Mouse (Mus musculus): ENCODE results near the gene Ms4a7. TPM values are rescaled to one million over a fixed set of nuclear protein-coding genes. Genes with fewer than 3 reads are reported as not detected.

Gene Ms4a7
- polyA plus RNA-seq (2011; ENCODE audit: insufficient read depth, insufficient read length, low replicate concordance, missing spikeins), result 5.3 and 9.6 TPM in 2 replicates

DNA sequence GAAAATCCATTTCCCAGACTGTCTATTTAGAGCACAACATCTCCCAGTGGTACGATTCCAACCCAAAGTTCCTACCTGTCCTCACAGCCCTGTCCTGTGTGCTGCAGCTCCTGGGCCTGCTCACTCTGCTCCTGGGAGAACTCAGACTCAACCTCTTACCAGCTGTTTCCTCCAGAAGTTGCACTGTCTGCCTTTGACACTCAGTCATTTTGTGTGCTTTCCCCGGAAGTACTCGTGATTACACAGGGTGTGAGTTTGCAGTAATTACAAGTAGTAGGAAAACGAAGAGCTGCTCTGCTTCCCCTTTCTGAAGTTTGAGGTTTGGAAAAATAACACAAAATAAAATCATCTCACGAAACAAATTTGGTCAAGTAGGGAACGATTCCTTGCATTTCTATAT is at the start of gene Ms4a7:
Gene Ms4a7, minus strand, starts transcription at position 215 of the 400 bp plus-strand sequence.
- TF ChIP-seq POLR2A (IDR thresholded peaks at IDR 0.05; ENCODE audit: borderline replicate concordance, control insufficient read depth, low read depth, low read length), result no peak
- no peak for TF ChIP-seq CTCF (IDR thresholded peaks at IDR 0.05; ENCODE audit: control insufficient read depth, insufficient read depth, low read length)
- no peak within 1 kb of the TSS for H3K4me3 ChIP-seq (replicated peaks; ENCODE audit: control insufficient read depth, low read depth, low read length)
- WGBS, result 4% methylated on average over 6 of the region's 6 CpGs
- H3K4me1 ChIP-seq (ENCODE audit: control insufficient read depth, insufficient read depth, low read length), result peaks cover 1% of the 10 kb centered on the region; the same call in 1 of the 2 replicates
- H3K27ac ChIP-seq (ENCODE audit: control insufficient read depth, insufficient read depth, low read depth, low read length, poor library complexity), result no peak within 1 kb of the TSS; the same call in 1 of the 2 replicates

DNA sequence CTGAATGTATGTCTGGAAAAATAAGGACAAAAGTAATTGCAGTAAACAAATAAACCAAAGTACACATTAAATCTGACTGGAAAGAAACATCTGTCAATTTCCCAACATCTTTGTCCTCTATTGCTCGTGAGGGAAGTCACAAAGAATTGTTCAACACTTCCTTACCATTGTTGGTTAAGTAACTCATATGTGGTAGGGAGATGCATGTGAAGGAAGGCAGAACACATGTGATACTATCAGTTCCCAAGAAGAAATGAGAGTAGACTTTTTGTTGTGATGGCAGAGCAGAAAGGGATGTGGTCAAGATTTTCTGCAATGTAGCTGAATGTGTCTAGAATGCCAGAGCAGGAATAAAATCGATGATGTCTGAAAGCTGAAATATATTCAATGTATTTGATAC is 40.5 kb upstream of the Ms4a7 start:
- no peaks in the 10 kb centered on the region; the same call in 1 of the 2 replicates for H3K4me1 ChIP-seq (ENCODE audit: control insufficient read depth, insufficient read depth, low read length)
- H3K4me3 ChIP-seq (replicated peaks; ENCODE audit: control insufficient read depth, low read depth, low read length), result no peak overlapping the region
- WGBS, result 26% methylated on average over 2 of the region's 2 CpGs
- no peak for TF ChIP-seq CTCF (IDR thresholded peaks at IDR 0.05; ENCODE audit: control insufficient read depth, insufficient read depth, low read length)
- no peak for TF ChIP-seq POLR2A (IDR thresholded peaks at IDR 0.05; ENCODE audit: borderline replicate concordance, control insufficient read depth, low read depth, low read length)
- H3K27ac ChIP-seq (ENCODE audit: control insufficient read depth, insufficient read depth, low read depth, low read length, poor library complexity), result no peak overlapping the region

DNA sequence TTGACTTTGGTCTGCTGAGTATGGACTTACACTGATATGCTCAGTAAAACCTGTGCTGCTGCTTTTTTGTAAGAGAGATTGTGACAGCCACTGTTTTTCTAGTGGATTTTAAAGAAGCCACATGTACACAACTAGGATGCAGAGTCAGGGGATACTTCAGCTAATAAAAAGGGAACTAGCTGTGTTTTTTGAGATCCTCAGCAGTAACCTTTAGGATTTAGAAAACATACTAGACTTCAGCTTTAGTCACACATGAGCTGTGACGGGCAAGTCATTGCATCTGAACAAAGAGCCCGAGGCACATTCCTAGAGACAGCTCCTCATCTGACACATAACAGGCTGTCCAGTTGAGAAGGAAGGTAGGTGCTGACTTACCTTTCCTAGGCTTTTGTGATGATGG is 39.3 kb upstream of the Ms4a7 start, which contains the start of gene Ms4a4a:
Gene Ms4a4a, plus strand, starts transcription at position 251 of the 400 bp plus-strand sequence.
- 75% methylated on average over 2 of the region's 2 CpGs for WGBS

DNA sequence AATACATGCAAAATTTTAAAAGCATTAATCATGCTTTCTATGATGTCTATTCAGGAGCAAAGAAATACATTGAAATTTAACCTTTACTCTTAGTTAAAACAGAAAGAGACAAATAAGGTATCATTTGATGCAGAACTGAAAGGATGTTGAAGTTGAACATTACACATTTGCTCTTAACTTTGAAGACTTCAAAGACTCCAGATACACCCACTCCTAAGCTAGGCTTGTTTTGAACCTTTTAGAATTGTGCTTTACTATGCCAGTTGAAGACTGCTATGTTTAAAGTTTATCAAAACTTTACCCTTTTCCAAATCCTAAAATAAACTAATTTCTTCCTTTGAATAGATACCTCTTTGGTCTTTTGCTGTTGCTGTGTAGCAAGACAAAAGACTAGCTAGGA is 35.2 kb upstream of the Ms4a7 start:
- Histone ChIP-seq H3K4me3 (replicated peaks; ENCODE audit: control insufficient read depth, low read depth, low read length) (no peak overlapping the region), H3K4me1 (ENCODE audit: control insufficient read depth, insufficient read depth, low read length) (no peaks in the 10 kb centered on the region; the same call in 1 of the 2 replicates), H3K27ac (ENCODE audit: control insufficient read depth, insufficient read depth, low read depth, low read length, poor library complexity) (no peak overlapping the region)
- TF ChIP-seq CTCF (IDR thresholded peaks at IDR 0.05; ENCODE audit: control insufficient read depth, insufficient read depth, low read length) (no peak), POLR2A (IDR thresholded peaks at IDR 0.05; ENCODE audit: borderline replicate concordance, control insufficient read depth, low read depth, low read length) (no peak)

More for the DNA sequence above, 39.3 kb upstream of the Ms4a7 start, which contains the start of gene Ms4a4a:
- Histone ChIP-seq H3K4me1 (ENCODE audit: control insufficient read depth, insufficient read depth, low read length) (no peaks in the 10 kb centered on the region; the same call in 1 of the 2 replicates), H3K4me3 (replicated peaks; ENCODE audit: control insufficient read depth, low read depth, low read length) (no peak within 1 kb of the TSS), H3K27ac (ENCODE audit: control insufficient read depth, insufficient read depth, low read depth, low read length, poor library complexity) (no peak within 1 kb of the TSS)
- no peak for TF ChIP-seq CTCF (IDR thresholded peaks at IDR 0.05; ENCODE audit: control insufficient read depth, insufficient read depth, low read length)
- no peak for TF ChIP-seq POLR2A (IDR thresholded peaks at IDR 0.05; ENCODE audit: borderline replicate concordance, control insufficient read depth, low read depth, low read length)

DNA sequence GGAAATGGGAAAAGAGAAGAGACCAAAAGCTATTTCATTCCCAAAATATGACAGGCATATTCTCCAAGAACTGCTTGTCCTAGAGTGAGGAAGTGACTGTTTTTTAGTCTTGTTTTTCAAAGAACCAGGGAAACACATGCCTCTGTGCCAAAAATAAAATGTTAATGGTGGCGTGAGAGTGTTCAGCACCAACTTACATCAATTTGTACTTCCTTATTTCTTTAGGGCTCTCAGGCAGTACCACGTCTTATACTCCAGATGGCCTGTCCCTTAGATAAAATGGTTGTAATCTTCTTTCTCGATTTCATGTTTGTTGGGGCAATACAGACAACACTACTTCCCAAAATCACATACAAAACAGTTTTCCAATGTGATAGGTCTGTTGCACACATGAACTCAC is 32.4 kb upstream of the Ms4a7 start:
- Histone ChIP-seq H3K27ac (ENCODE audit: control insufficient read depth, insufficient read depth, low read depth, low read length, poor library complexity) (no peak overlapping the region), H3K4me3 (replicated peaks; ENCODE audit: control insufficient read depth, low read depth, low read length) (no peak overlapping the region), H3K4me1 (ENCODE audit: control insufficient read depth, insufficient read depth, low read length) (no peaks in the 10 kb centered on the region; the same call in 1 of the 2 replicates)
- 17% methylated on average over 3 of the region's 3 CpGs for WGBS
- TF ChIP-seq CTCF (IDR thresholded peaks at IDR 0.05; ENCODE audit: control insufficient read depth, insufficient read depth, low read length) (no peak), POLR2A (IDR thresholded peaks at IDR 0.05; ENCODE audit: borderline replicate concordance, control insufficient read depth, low read depth, low read length) (no peak)

DNA sequence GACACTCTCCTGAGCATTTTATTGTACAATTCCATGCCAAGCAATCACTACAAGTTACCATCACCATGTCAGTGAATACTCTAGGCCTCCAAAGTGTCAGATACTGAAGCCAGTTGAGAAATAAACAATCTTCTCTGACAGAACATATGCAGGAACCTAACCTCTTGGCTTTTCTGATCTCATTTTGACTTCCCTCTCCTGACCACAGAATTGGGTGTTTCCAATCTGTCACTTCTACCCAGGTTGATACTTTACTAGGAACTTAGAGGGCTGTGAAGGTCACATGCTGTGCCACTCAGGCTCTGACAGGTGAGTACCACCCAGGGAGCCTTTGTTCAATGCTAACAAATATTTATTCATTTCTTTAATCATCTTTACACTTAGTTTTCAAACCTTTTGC is 26.1 kb upstream of the Ms4a7 start:
- no peak for TF ChIP-seq POLR2A (IDR thresholded peaks at IDR 0.05; ENCODE audit: borderline replicate concordance, control insufficient read depth, low read depth, low read length)
- no peak for TF ChIP-seq CTCF (IDR thresholded peaks at IDR 0.05; ENCODE audit: control insufficient read depth, insufficient read depth, low read length)
- Histone ChIP-seq H3K4me3 (replicated peaks; ENCODE audit: control insufficient read depth, low read depth, low read length) (no peak overlapping the region), H3K27ac (ENCODE audit: control insufficient read depth, insufficient read depth, low read depth, low read length, poor library complexity) (no peak overlapping the region), H3K4me1 (ENCODE audit: control insufficient read depth, insufficient read depth, low read length) (no peaks in the 10 kb centered on the region; the same call in 1 of the 2 replicates)

DNA sequence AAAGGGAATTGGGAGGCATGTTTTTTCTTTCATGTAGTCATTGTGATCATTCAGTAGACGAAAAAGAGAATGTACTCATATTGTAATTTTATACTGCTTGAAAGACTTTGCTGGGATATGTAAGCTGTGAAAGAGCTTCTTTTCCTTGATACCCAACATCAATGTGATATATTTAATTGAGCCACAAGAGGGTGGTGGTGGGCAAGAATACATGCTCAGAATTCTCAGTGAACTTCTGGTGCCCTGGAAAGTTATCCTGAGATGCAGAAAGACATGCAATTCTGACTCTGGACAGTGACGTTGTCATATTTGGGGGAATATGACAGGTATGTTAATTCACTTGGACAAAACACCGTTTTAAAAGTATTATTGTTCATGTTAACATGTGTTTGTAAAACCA is 24.2 kb upstream of the Ms4a7 start:
- WGBS, result 52% methylated on average over 3 of the region's 3 CpGs
- no peak for TF ChIP-seq POLR2A (IDR thresholded peaks at IDR 0.05; ENCODE audit: borderline replicate concordance, control insufficient read depth, low read depth, low read length)
- TF ChIP-seq CTCF (IDR thresholded peaks at IDR 0.05; ENCODE audit: control insufficient read depth, insufficient read depth, low read length), result no peak
- H3K4me3 ChIP-seq (replicated peaks; ENCODE audit: control insufficient read depth, low read depth, low read length), result no peak overlapping the region
- H3K4me1 ChIP-seq (ENCODE audit: control insufficient read depth, insufficient read depth, low read length), result no peaks in the 10 kb centered on the region; the same call in 1 of the 2 replicates
- H3K27ac ChIP-seq (ENCODE audit: control insufficient read depth, insufficient read depth, low read depth, low read length, poor library complexity), result no peak overlapping the region

DNA sequence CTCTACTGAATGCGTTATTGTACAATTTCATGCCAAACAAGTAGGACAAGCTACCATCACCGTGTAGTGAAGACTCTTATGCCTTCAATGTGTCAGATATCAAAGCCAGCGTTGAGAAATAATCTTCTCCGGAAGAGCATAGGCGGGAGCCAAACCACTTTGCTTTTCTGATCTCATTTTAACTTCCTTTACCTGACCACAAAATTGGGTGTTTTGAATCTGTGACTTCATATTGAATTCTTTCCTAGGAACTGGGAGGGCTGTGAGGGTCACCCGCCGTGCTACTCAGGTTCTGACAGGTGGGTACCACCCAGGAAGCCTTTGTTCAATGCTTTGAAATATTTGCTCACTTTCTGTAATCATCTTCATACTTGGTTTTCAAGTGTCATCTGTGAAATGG is 19.8 kb upstream of the Ms4a7 start:
- H3K27ac ChIP-seq (ENCODE audit: control insufficient read depth, insufficient read depth, low read depth, low read length, poor library complexity), result no peak overlapping the region
- H3K4me3 ChIP-seq (replicated peaks; ENCODE audit: control insufficient read depth, low read depth, low read length), result no peak overlapping the region
- H3K4me1 ChIP-seq (ENCODE audit: control insufficient read depth, insufficient read depth, low read length), result no peaks in the 10 kb centered on the region
- WGBS, result 9% methylated on average over 7 of the region's 7 CpGs
- TF ChIP-seq POLR2A (IDR thresholded peaks at IDR 0.05; ENCODE audit: borderline replicate concordance, control insufficient read depth, low read depth, low read length) (no peak), CTCF (IDR thresholded peaks at IDR 0.05; ENCODE audit: control insufficient read depth, insufficient read depth, low read length) (no peak)

DNA sequence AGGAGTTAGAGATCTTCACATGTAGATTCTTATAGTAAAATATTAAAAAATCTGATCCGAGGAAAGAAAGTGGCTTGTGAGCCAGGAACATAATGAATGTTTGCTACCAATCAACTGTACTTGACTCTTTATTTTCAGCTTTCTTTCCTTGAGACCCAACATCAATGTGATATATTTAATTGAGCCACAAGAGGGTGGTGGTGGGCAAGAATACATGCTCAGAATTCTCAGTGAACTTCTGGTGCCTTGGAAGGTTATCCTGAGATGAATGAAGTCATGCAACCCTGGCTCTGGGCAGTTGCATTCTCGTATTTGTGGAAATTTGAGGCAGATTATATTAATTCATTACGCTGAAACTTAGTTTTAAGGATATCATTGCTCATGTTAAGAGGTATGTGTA is 15.9 kb upstream of the Ms4a7 start:
- TF ChIP-seq CTCF (IDR thresholded peaks at IDR 0.05; ENCODE audit: control insufficient read depth, insufficient read depth, low read length), result no peak
- TF ChIP-seq POLR2A (IDR thresholded peaks at IDR 0.05; ENCODE audit: borderline replicate concordance, control insufficient read depth, low read depth, low read length), result no peak
- Histone ChIP-seq H3K4me3 (replicated peaks; ENCODE audit: control insufficient read depth, low read depth, low read length) (no peak overlapping the region), H3K27ac (ENCODE audit: control insufficient read depth, insufficient read depth, low read depth, low read length, poor library complexity) (no peak overlapping the region), H3K4me1 (ENCODE audit: control insufficient read depth, insufficient read depth, low read length) (no peaks in the 10 kb centered on the region)
- 32% methylated on average over 3 of the region's 3 CpGs for WGBS
